Comparison of ENCODE assay signal across 13 mouse cellular contexts in the genomic region with DNA sequence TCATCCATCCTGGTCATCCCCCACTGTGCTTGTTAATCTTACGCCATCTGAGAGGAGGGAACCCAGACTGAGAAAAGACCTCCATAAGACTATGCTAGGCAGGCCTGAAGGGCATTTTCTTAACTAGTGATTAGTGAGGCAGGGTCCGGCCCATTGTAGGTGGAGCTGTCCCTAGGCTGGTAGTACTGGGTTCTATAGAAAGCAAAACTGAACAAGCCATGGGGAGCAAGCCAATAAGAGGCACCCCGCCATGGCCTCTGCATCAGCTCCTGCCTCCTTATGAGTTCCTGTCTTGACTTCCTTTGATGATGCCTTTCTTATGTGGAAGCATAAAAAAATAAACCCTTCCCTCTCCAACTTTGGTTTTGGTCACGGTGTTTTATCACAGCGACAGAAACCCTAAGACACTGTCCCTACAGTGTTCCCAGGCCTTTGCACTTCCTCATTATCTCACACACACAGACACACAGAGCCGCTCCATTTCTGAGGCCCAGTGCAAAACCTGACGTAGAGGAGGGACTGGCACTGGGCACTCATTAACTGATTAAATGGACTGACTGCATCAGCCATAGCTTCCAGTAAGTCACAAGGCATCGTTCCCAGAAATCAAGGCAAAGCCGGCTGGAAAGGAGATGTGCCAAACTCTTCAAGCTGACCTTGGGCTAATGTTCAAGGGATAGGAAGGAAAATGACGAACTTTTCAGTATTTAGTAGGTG. TPM values are rescaled to one million over a fixed set of nuclear protein-coding genes. Genes with fewer than 3 reads are reported as not detected.
DNase-seq lines count a peak whose midpoint lies in the region; ATAC-seq and TF ChIP-seq lines count a peak whose summit lies in the region.
"Had no signal": no experiment of that assay in that cellular context is flagged by ENCODE, and none has a peak within 500 bp of the region (broad histone marks: within the 10 kb centered on the region; RNA-seq: fewer than 3 reads in every experiment).

No protein-coding gene starts in this region.

- peaks cover 5% of the 10 kb centered on the region; the same call in 1 of the 2 replicates for H3K79me2 ChIP-seq in heart, adult 2 months (replicated peaks; ENCODE audit: control insufficient read depth, insufficient read depth, low read length)
- H3K79me2 ChIP-seq in MEL (ENCODE audit: control insufficient read depth, insufficient read depth, low read length, poor library complexity), result peaks cover 10% of the 10 kb centered on the region

- 46% methylated on average over 10 of the region's 10 CpGs for WGBS in heart, adult 2 months
- WGBS in liver, embryonic 12.5 days (ENCODE audit: insufficient replicate concordance), result 29% methylated on average over 10 of the region's 10 CpGs
- WGBS in embryonic facial prominence, embryonic 10.5 days, result 89% methylated on average over 10 of the region's 10 CpGs

- intact Hi-C loops in heart, adult 2 months (cut with DNase I), result no loop called here
- intact Hi-C loops in heart, postnatal 10 days (cut with DNase I), result no loop called here

- peak overlapping the region; percentile 56 for H3K4me2 ChIP-seq in liver, embryonic 12.5 days

- no peak for TF ChIP-seq EP300 in heart, adult 2 months (IDR thresholded peaks at IDR 0.05; ENCODE audit: insufficient read depth, low read depth, low read length)
- TF ChIP-seq EP300 in MEL (IDR thresholded peaks at IDR 0.05; ENCODE audit: low read depth in 1 of 2, low read length in 2 of 2), result peak; percentile 62 to 75

- peaks cover 27% of the 10 kb centered on the region for H3K4me1 ChIP-seq in heart, adult 2 months (ENCODE audit: control insufficient read depth, insufficient read depth, low read length)
- peaks cover 7 to 26% of the 10 kb centered on the region in 2 experiments for H3K4me1 ChIP-seq in MEL (ENCODE audit: control insufficient read depth in 1 of 2, insufficient read depth in 2 of 2, low read length in 2 of 2)
- peaks cover 66% of the 10 kb centered on the region for H3K4me1 ChIP-seq in liver, embryonic 12.5 days
- H3K4me1 ChIP-seq in embryonic facial prominence, embryonic 10.5 days, result peaks cover 21% of the 10 kb centered on the region

- H3K27ac ChIP-seq in heart, adult 2 months, result peak overlapping the region; percentile 9
- peak overlapping the region; percentile 3; the same call in 1 of the 2 replicates for H3K27ac ChIP-seq in MEL (ENCODE audit: control insufficient read depth, low read depth, low read length)
- peak overlapping the region; percentile 77 for H3K27ac ChIP-seq in liver, embryonic 12.5 days
- H3K27ac ChIP-seq in embryonic facial prominence, embryonic 10.5 days (replicated peaks), result no peak overlapping the region
- H3K27ac ChIP-seq: hindbrain, embryonic 10.5 days; limb, embryonic 10.5 days had no signal

- H3K9me3 ChIP-seq in MEL (replicated peaks; ENCODE audit: insufficient read depth, low read length), result no peaks in the 10 kb centered on the region
- no peaks in the 10 kb centered on the region for H3K9me3 ChIP-seq in liver, embryonic 12.5 days (replicated peaks)
- H3K9me3 ChIP-seq in embryonic facial prominence, embryonic 10.5 days, result no peaks in the 10 kb centered on the region
- H3K9me3 ChIP-seq: hindbrain, embryonic 10.5 days; limb, embryonic 10.5 days had no signal

- no peak for TF ChIP-seq CTCF in heart, adult 2 months (IDR thresholded peaks at IDR 0.05)
- no peak for TF ChIP-seq CTCF in MEL (IDR thresholded peaks at IDR 0.05 in 2 of 3, conservative IDR thresholded peaks at IDR 0.05 in 1 of 3; ENCODE audit: control insufficient read depth in 1 of 3, insufficient read depth in 1 of 3, low read depth in 2 of 3, low read length in 3 of 3, poor library complexity in 1 of 3, severe bottlenecking in 1 of 3)

- no peaks in the 10 kb centered on the region for H3K27me3 ChIP-seq in heart, adult 2 months (ENCODE audit: control insufficient read depth, insufficient read depth, low read length)
- H3K27me3 ChIP-seq in MEL (ENCODE audit: control insufficient read depth in 1 of 2, insufficient read depth in 2 of 2, low read length in 2 of 2), result no peaks in the 10 kb centered on the region
- no peaks in the 10 kb centered on the region for H3K27me3 ChIP-seq in liver, embryonic 12.5 days (replicated peaks)
- no peaks in the 10 kb centered on the region for H3K27me3 ChIP-seq in embryonic facial prominence, embryonic 10.5 days (replicated peaks; ENCODE audit: low read depth, poor library complexity, severe bottlenecking)

- TF ChIP-seq RAD21 in MEL (IDR thresholded peaks at IDR 0.05; ENCODE audit: low read depth, low read length), result no peak

- H3K36me3 ChIP-seq in heart, adult 2 months (ENCODE audit: control insufficient read depth, insufficient read depth, low read length), result peaks cover 19% of the 10 kb centered on the region
- H3K36me3 ChIP-seq in MEL (ENCODE audit: control insufficient read depth in 1 of 2, insufficient read depth in 2 of 2, low read length in 2 of 2), result peaks cover 0 to 16% of the 10 kb centered on the region in 2 experiments; a peak in 2 of 4 replicates
- 0 out of 2 replicates have a peak, but pooled peaks cover 4% of the 10 kb centered on the region for H3K36me3 ChIP-seq in liver, embryonic 12.5 days
- peaks cover 26% of the 10 kb centered on the region for H3K36me3 ChIP-seq in embryonic facial prominence, embryonic 10.5 days (replicated peaks)

- H3K4me3 ChIP-seq in heart, adult 2 months, result no peak overlapping the region
- H3K4me3 ChIP-seq in MEL (ENCODE audit: control insufficient read depth in 1 of 2, insufficient read depth in 1 of 2, low read depth in 2 of 2, low read length in 2 of 2), result no peak overlapping the region; a peak in 2 of 4 replicates
- H3K4me3 ChIP-seq in liver, embryonic 12.5 days, result peak overlapping the region; percentile 24
- no peak overlapping the region for H3K4me3 ChIP-seq in embryonic facial prominence, embryonic 10.5 days
- H3K4me3 ChIP-seq: hindbrain, embryonic 10.5 days; limb, embryonic 10.5 days had no signal

- ATAC-seq in common myeloid progenitor, adult 5-6 weeks (replicated peaks; ENCODE audit: low read depth, poor library complexity, severe bottlenecking), result peak; percentile 85
- peak; percentile 98 for ATAC-seq in liver, embryonic 12.5 days

- DNase-seq in heart, adult 2 months, result peak in 1 of 2 experiments; percentile 23
- DNase-seq in heart, postnatal 10 days, result no peak
- peak; percentile 79 for DNase-seq in MEL (ENCODE audit: low read depth, low spot score)
- no peak for DNase-seq in embryo, embryonic 11 days
- no peak for DNase-seq in thymus, postnatal 0 days (ENCODE audit: low spot score)
- DNase-seq in embryonic facial prominence, embryonic 10.5 days (ENCODE audit: low spot score), result no peak
- DNase-seq: cerebellum, adult 9-11 months; right cerebral cortex, adult 18-20 months had no signal

- no peak for TF ChIP-seq POLR2A in heart, adult 2 months (IDR thresholded peaks at IDR 0.05; ENCODE audit: insufficient read depth, low read depth, low read length)
- no peak for TF ChIP-seq POLR2A in MEL (IDR thresholded peaks at IDR 0.05; ENCODE audit: control insufficient read depth in 1 of 2, insufficient read depth in 1 of 2, low read depth in 1 of 2, low read length in 2 of 2, poor library complexity in 1 of 2)

- H3K9ac ChIP-seq in heart, adult 2 months (ENCODE audit: low read depth, low read length), result no peak overlapping the region
- no peak overlapping the region for H3K9ac ChIP-seq in MEL (ENCODE audit: control insufficient read depth, low read depth, low read length, poor library complexity, severe bottlenecking)
- H3K9ac ChIP-seq in liver, embryonic 12.5 days, result peak overlapping the region; percentile 3; the same call in 1 of the 2 replicates

TF ChIP-seq in MEL, 35 proteins besides CTCF, POLR2A, EP300 and RAD21:
- TF ChIP-seq TAL1 (IDR thresholded peaks at IDR 0.05; ENCODE audit: low read length) (peak; percentile 81), MYC (IDR thresholded peaks at IDR 0.05; ENCODE audit: low read depth, low read length) (no peak), ZNF384 (IDR thresholded peaks at IDR 0.05; ENCODE audit: low read depth, low read length) (0 out of 2 replicates have a peak, but pooled peaks have one; percentile 37), RCOR1 (IDR thresholded peaks at IDR 0.05; ENCODE audit: low read depth, low read length) (peak; percentile 49), BHLHE40 (IDR thresholded peaks at IDR 0.05; ENCODE audit: borderline replicate concordance, low read depth, low read length) (no peak), TCF12 (IDR thresholded peaks at IDR 0.05; ENCODE audit: low read depth, low read length) (peak; percentile 65), GATA1 (IDR thresholded peaks at IDR 0.05; ENCODE audit: low read depth, low read length) (peak; percentile 64), ELF1 (IDR thresholded peaks at IDR 0.05; ENCODE audit: low read depth, low read length) (peak; percentile 50; the same call in 1 of the 2 replicates)

RNA-seq across cellular contexts. Expression of gene Mapkapk2, which starts 29.5 kb away (rescaled TPM):
- 100 to 1,000 TPM; 283 to 363 TPM for total RNA-seq in heart, adult 2 months (2021)
- polyA plus RNA-seq in heart, adult 2 months (2012; rRNA removed), result 196 and 305 TPM in 2 replicates
- total RNA-seq in heart, postnatal 10 days (2021), result 100 to 1,000 TPM; 204 to 224 TPM
- 51.7 and 53.2 TPM in 2 replicates for total RNA-seq in MEL (2012; rRNA removed)
- 10 to 100 TPM in 1 of 2 experiments, not detected in 1; 85.4 TPM for polyA plus RNA-seq in MEL (2012; ENCODE audit: insufficient read depth in 1 of 2, insufficient read length in 2 of 2, low read depth in 1 of 2, low replicate concordance in 2 of 2, missing spikeins in 1 of 2)
- total RNA-seq in common myeloid progenitor, adult 5-6 weeks (2017), result 124 and 128 TPM in 2 replicates
- 25.7 and 27.0 TPM in 2 replicates for polyA plus RNA-seq in liver, embryonic 12.5 days (2016; fragmentation: Nextera tagmentation; extraction: Ambion mirVana)
- 26.6 and 30.4 TPM in 2 replicates for polyA plus RNA-seq in thymus, postnatal 0 days (2015; fragmentation: Nextera tagmentation; extraction: Ambion mirVana)
- 44.4 and 45.4 TPM in 2 replicates for polyA plus RNA-seq in embryonic facial prominence, embryonic 10.5 days (2016; fragmentation: Nextera tagmentation; extraction: Ambion mirVana)

RNA-seq across cellular contexts. Expression of gene Il10, which starts 48.5 kb away (rescaled TPM):
- not detected for total RNA-seq in heart, adult 2 months (2021)
- polyA plus RNA-seq in heart, adult 2 months (2012; rRNA removed), result not detected in 2 replicates
- total RNA-seq in heart, postnatal 10 days (2021), result not detected
- total RNA-seq in MEL (2012; rRNA removed), result not detected in 2 replicates
- not detected for polyA plus RNA-seq in MEL (2012; ENCODE audit: insufficient read depth in 1 of 2, insufficient read length in 2 of 2, low read depth in 1 of 2, low replicate concordance in 2 of 2, missing spikeins in 1 of 2)
- total RNA-seq in common myeloid progenitor, adult 5-6 weeks (2017), result not detected in 2 replicates
- polyA plus RNA-seq in liver, embryonic 12.5 days (2016; fragmentation: Nextera tagmentation; extraction: Ambion mirVana), result not detected in 2 replicates
- 0.57 TPM in 2 replicates for polyA plus RNA-seq in thymus, postnatal 0 days (2015; fragmentation: Nextera tagmentation; extraction: Ambion mirVana)
- polyA plus RNA-seq in embryonic facial prominence, embryonic 10.5 days (2016; fragmentation: Nextera tagmentation; extraction: Ambion mirVana), result not detected in 2 replicates
- total RNA-seq: gastrocnemius, adult 8-10 months had no signal
- polyA plus RNA-seq: hindbrain, embryonic 10.5 days; limb, embryonic 10.5 days had no signal
